Mouse (Mus musculus): Measurements from ENCODE around the gene Rab15.

GRCm38 (mm10) chr12:76790446-76791084, 32.1 kb downstream of the Rab15 start:
- TF ChIP-seq CTCF (IDR thresholded peaks at IDR 0.05; ENCODE audit: low read depth), result no peak
- TF ChIP-seq EP300 (IDR thresholded peaks at IDR 0.05; ENCODE audit: low read depth), result no peak

Measured in heart, postnatal 0 days (tissue).